Mouse (Mus musculus): ENCODE data around the gene Iqcf5. TPM values are rescaled to one million over a fixed set of nuclear protein-coding genes. Genes with fewer than 3 reads are reported as not detected.
"Not testable (repeated sequence)": the region's sequence is repeated elsewhere in the genome, so short reads cannot be mapped to it uniquely, and the experiment has no call there.

The Iqcf5 gene
- total RNA-seq, 4 experiments from 2014 or later, result not detected

GRCm38 (mm10) chr9:106481676-106482075, 32.7 kb upstream of the Iqcf5 start:
- DNase-seq, result no peak

GRCm38 (mm10) chr9:106482578-106483115, 31.7 kb upstream of the Iqcf5 start:
- DNase-seq, result no peak

DNA sequence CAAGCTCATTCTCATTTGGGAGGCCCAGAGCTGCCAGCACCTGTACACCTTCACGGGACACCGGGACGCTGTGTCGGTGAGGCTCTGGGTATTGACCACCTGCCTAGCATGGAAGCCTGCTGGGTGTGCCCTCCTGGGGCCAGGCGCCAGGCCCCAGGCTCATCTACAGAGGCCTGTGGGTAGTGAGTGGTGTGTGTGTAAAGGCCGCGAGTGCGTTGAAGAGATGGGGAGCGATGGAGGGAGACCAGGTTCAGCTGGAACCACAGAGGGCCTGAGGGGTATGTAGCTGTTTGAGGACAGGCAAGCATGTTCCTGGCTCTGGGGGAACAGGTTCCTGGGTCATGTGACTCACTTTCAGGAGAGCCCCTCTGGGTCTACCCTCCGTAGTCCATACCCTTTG, 31.2 kb upstream of the Iqcf5 start:
- DNase-seq, result no peak

GRCm38 (mm10) chr9:106483606-106484005, 30.8 kb upstream of the Iqcf5 start:
- DNase-seq, result no peak

GRCm38 (mm10) chr9:106485076-106485475, 29.3 kb upstream of the Iqcf5 start:
- DNase-seq, result no peak

GRCm38 (mm10) chr9:106487602-106488001, 26.8 kb upstream of the Iqcf5 start:
- not testable (repeated sequence) for DNase-seq

- DNase-seq, result no peak
These were observed 14.7 kb upstream of the Iqcf5 start, which contains the start of gene Iqcf1 for GRCm38 (mm10) chr9:106499667-106500066. Iqcf1 (plus strand) TSS chr9:106499967.

GRCm38 (mm10) chr9:106501846-106502245, 12.5 kb upstream of the Iqcf5 start:
- no peak for DNase-seq

DNA sequence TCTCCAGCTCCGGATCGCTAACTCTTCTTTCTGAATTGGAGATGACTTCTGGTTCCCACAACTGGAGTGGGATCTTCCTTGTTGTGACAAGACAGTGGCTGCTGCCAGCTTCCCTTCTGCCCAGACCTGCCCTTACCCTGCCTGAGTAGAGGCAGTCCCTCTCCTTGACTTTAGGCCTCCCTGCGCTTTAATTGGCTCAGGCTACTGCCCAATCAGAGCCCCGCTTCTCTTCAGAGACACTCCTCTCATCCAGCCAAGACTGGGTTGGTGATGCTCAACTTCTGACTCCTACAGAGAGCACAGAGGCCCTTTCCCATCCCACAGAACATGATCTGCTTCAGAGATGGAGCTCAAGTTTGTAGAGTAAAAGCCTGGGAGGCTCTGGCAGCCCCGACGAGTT, 10.1 kb upstream of the Iqcf5 start:
- DNase-seq, result no peak

GRCm38 (mm10) chr9:106509356-106509755, 5.0 kb upstream of the Iqcf5 start:
- DNase-seq, result no peak

GRCm38 (mm10) chr9:106512729-106513450, 1.5 kb upstream of the Iqcf5 start:
- no peak for DNase-seq

- no peak for DNase-seq
These were observed 807 bp upstream of the Iqcf5 start for GRCm38 (mm10) chr9:106513566-106513965.

DNA sequence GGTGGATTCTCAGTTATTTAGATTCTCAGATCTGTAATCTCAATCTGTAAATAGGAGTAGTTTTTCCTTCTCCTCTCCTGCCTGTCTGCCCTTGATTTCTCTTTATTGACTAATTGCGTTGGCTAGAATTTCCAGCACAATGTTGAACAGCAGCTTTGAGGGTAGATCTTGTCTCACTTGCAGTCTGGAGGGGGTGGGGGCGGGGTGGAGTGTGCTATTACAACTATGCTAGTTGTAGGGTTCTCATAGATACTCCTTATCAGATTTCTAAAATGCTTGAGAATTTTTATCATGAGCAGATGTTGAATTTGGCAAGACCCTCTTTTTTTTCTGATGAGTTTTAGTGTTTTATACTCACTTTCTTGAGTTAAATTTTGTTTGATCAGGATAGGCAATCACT, 5.1 kb downstream of the Iqcf5 start:
- DNase-seq, result no peak

DNA sequence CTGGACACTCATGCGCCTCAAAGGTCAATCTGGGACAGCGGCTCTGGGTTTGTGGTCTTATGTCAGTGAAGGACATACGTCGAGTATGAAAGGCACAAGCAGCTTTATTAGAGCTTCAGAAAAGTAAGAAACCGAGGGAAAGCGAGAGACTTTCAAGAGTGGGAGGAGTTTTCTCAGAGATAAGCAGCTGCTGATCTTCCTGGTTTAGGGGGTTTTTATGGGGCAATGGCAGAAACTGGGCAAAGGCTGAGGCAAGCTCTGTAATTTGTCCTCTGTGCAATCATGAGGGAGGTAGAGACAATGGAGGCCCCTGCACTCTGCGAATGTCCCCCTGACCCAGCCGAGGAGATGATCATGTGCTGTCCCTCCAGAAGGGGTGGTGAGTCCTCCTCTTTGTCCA, 5.5 kb downstream of the Iqcf5 start:
- no peak for DNase-seq

DNA sequence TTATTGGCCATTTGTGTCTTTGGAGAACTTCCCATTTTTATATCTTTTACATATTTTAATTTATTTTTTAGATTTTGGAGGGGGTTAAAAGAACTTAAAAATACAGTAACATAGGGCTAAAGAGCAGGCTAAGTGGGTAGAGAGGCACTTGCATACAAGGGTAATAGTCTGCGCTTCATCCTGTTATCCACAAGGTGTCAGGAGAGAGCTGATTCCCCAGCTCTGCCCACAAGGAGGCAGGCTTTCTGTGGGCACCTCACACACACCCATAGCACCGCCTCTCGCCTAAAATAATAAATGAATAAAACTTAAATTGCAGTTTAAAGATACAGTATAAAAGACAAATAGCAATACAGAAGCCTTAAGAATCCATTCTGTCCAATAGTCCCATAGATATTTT, 17.5 kb downstream of the Iqcf5 start:
- no peak for DNase-seq

- no peak for DNase-seq
These were observed 19.9 kb downstream of the Iqcf5 start for GRCm38 (mm10) chr9:106534296-106534695.

GRCm38 (mm10) chr9:106534975-106535374, 20.6 kb downstream of the Iqcf5 start:
- DNase-seq, result no peak

- no peak for DNase-seq
These were observed 47.2 kb downstream of the Iqcf5 start, which contains the start of gene Iqcf3 for GRCm38 (mm10) chr9:106561531-106561930. Iqcf3 (minus strand) TSS chr9:106561631.

GRCm38 (mm10) chr9:106562291-106562690, 47.9 kb downstream of the Iqcf5 start:
- DNase-seq, result no peak

DNA sequence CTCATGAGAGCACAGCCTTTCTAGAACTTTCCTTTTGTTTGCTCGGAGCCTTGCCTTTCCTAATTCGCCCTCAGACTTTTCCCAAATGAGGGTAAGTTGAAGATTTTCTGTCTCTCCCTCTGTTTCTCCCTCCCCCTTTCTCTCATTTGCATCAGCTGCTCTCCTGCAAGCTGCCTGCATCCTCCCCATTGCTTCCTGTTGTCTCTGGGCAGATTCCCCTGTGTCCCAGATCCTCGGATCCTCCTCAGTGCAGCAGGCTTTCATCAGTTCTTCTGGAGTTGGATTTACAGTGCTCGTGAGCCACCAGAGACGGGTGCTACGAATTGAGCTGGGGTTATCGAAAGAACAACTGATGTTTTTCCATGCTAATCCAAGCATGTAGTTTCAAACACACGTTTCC, 49.7 kb downstream of the Iqcf5 start:
- no peak for DNase-seq
